Mouse (Mus musculus) small intestine, adult 2 months (tissue): ENCODE data around the gene Atf6.

ENCODE experiments used
- CTCF ChIP-seq: fragments of 200-500 bp; IDR thresholded peaks from 2 replicates; pipeline ENCODE4 v1.5.1; 2012; ENCODE audit warnings: low read depth, mild to moderate bottlenecking, control low read depth, inconsistent platforms, low read length, moderate library complexity, mixed read lengths; ENCODE audit not compliant: insufficient replicate concordance, insufficient read length; ENCODE audit errors: extremely low read depth
- POLR2A ChIP-seq: fragments of 200-500 bp; IDR thresholded peaks from 2 replicates; pipeline ENCODE4 v1.6.1; 2012; ENCODE audit warnings: low read depth, mild to moderate bottlenecking, control low read depth, inconsistent platforms, low read length, moderate library complexity

DNA sequence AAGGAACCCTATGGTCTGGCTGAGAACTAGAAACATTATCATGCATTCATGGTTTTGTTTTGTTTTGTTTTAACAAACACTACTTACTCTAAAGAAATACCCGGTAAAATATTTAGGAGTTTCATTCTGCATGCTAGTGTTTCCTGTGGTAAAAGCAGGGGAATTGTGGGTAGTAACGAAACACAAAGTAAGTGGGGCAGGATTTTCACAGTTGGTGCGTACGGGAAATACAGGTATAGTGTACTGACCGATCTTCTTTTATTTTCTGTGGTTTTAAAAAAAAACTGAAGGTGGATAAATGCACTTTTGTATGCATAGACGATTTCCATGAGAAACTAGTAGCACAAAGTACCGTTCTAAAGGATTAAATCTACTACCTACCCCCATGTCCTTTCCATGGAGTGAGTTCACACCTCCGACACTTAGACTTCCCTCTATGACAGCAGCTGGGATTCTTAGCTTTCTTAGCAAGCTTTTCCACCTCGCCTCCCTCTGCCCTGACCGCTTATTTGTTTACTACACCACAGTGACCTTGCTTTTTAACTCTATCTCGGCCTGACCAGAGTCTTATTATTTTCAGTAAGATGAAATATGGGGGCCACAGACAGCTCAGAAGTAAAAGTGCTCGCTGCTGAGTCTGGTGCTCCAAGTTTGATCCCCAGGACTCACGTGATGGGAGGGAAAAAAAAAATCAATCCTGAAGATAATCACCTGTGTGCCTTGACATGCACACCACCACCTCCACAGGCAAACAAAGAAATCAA lies 5.7 kb downstream of the Atf6 start:
- no peak for TF ChIP-seq POLR2A
- TF ChIP-seq CTCF = no peak
